Mouse (Mus musculus) limb, embryonic 12.5 days (tissue): ENCODE measurements around the gene Gm20683. TPM values are rescaled to one million over a fixed set of nuclear protein-coding genes. Genes with fewer than 3 reads are reported as not detected.

Experiments used
- ATAC-seq: fragments of 200-750 bp; cut with Nextera tagmentation; 2 replicates; pipeline ENCODE4 v1.8.0; 2017; ENCODE audit warnings: low read depth, moderate TSS enrichment; ENCODE audit not compliant: insufficient number of reproducible peaks, insufficient read depth, low FRiP score, low TSS enrichment
- H3K27ac ChIP-seq: fragments of 300-500 bp; sonication (generic); 2 replicates; pipeline ENCODE4 v1.5.1; 2016; ENCODE audit warnings: mild to moderate bottlenecking, moderate library complexity
- H3K27me3 ChIP-seq: fragments of 300-500 bp; sonication (generic); 2 replicates; pipeline ENCODE4 v1.6.1; 2016; ENCODE audit warnings: mild to moderate bottlenecking, moderate library complexity
- H3K36me3 ChIP-seq: fragments of 300-500 bp; sonication (generic); 2 replicates; pipeline ENCODE4 v1.6.1; 2016; ENCODE audit warnings: mild to moderate bottlenecking, moderate library complexity
- H3K4me1 ChIP-seq: fragments of 300-500 bp; sonication (generic); replicated peaks from 2 replicates; pipeline ENCODE4 v1.6.1; 2016
- H3K4me2 ChIP-seq: fragments of 300-500 bp; sonication (generic); 2 replicates; pipeline ENCODE4 v1.6.1; 2016; ENCODE audit warnings: mild to moderate bottlenecking, moderate library complexity
- H3K4me3 ChIP-seq: fragments of 300-500 bp; sonication (generic); replicated peaks from 2 replicates; pipeline ENCODE4 v1.5.1; 2016; ENCODE audit warnings: mild to moderate bottlenecking
- H3K9ac ChIP-seq: fragments of 300-500 bp; sonication (generic); replicated peaks from 2 replicates; pipeline ENCODE4 v1.6.1; 2016; ENCODE audit warnings: mild to moderate bottlenecking, moderate library complexity
- H3K9me3 ChIP-seq: fragments of 300-500 bp; sonication (generic); 2 replicates; pipeline ENCODE4 v1.6.1; 2016; ENCODE audit warnings: mild to moderate bottlenecking, moderate library complexity
- WGBS: fragments of 180-500 bp; shearing (Covaris S2); methylation state at CpG from one replicate; pipeline ENCODE4 v1.1.7; 2016; 5-methylcytosine and 5-hydroxymethylcytosine counted together
- polyA plus RNA-seq: library from polyadenylated mRNA; unstranded; fragments of >200 nt; fragmentation: Nextera tagmentation; extraction: Ambion mirVana; gene quantifications from 2 replicates; pipeline ENCODE4 v1.2.1, GENCODE M21; 2016

Gene Gm20683
- polyA plus RNA-seq, 1 experiment from 2014 or later: 1.6 TPM

- peaks cover 40% of the 10 kb centered on the region for H3K4me1 ChIP-seq
- no peaks in the 10 kb centered on the region for H3K9me3 ChIP-seq
- H3K27ac ChIP-seq: no peak overlapping the region
- H3K36me3 ChIP-seq: peaks cover 55% of the 10 kb centered on the region
- no peak for ATAC-seq
- no peak overlapping the region for H3K9ac ChIP-seq
- H3K4me3 ChIP-seq: no peak overlapping the region
- no peak overlapping the region for H3K4me2 ChIP-seq
- 79% methylated on average over 8 of the region's 8 CpGs for WGBS
- no peaks in the 10 kb centered on the region for H3K27me3 ChIP-seq
Observed at GRCm38 (mm10) chr17:25879750-25880149, 38.2 kb upstream of the Gm20683 start.

DNA sequence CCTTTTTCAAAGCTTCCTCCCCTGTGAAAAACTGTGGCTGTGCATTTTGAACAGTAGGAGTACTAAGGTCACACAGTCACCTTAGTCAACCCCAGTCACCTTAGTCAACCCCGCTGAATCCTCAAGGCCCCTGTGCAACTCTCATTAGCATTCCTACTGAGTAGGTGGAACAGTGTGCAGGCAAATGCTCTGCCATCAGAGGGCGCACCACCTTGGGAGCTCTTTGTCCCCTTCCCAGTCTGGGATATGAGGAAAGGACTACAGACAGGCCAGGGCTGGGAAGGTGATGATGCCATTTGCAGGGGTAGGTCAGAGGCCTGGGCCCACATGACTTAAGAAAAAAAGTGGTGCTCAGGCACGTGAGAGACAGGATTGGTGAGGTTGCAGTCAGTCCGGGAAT lies 37.7 kb upstream of the Gm20683 start:
- H3K36me3 ChIP-seq: peaks cover 50% of the 10 kb centered on the region
- no peak for ATAC-seq

GRCm38 (mm10) chr17:25878611-25879180 lies 37.1 kb upstream of the Gm20683 start:
- peaks cover 45% of the 10 kb centered on the region for H3K4me1 ChIP-seq
- no peak for ATAC-seq
- no peak overlapping the region for H3K4me3 ChIP-seq
- WGBS: 92% methylated on average over 19 of the region's 19 CpGs
- no peak overlapping the region for H3K4me2 ChIP-seq
- H3K27ac ChIP-seq: no peak overlapping the region
- no peak overlapping the region for H3K9ac ChIP-seq
- no peaks in the 10 kb centered on the region for H3K9me3 ChIP-seq
- no peaks in the 10 kb centered on the region for H3K27me3 ChIP-seq
- H3K36me3 ChIP-seq: peaks cover 44% of the 10 kb centered on the region

More for the DNA sequence above, 37.7 kb upstream of the Gm20683 start:
- Histone ChIP-seq H3K4me2 (no peak overlapping the region), H3K27me3 (no peaks in the 10 kb centered on the region), H3K4me1 (peaks cover 40% of the 10 kb centered on the region), H3K9me3 (no peaks in the 10 kb centered on the region), H3K4me3 (no peak overlapping the region), H3K9ac (no peak overlapping the region), H3K27ac (no peak overlapping the region)
- 50% methylated on average over 4 of the region's 4 CpGs for WGBS

DNA sequence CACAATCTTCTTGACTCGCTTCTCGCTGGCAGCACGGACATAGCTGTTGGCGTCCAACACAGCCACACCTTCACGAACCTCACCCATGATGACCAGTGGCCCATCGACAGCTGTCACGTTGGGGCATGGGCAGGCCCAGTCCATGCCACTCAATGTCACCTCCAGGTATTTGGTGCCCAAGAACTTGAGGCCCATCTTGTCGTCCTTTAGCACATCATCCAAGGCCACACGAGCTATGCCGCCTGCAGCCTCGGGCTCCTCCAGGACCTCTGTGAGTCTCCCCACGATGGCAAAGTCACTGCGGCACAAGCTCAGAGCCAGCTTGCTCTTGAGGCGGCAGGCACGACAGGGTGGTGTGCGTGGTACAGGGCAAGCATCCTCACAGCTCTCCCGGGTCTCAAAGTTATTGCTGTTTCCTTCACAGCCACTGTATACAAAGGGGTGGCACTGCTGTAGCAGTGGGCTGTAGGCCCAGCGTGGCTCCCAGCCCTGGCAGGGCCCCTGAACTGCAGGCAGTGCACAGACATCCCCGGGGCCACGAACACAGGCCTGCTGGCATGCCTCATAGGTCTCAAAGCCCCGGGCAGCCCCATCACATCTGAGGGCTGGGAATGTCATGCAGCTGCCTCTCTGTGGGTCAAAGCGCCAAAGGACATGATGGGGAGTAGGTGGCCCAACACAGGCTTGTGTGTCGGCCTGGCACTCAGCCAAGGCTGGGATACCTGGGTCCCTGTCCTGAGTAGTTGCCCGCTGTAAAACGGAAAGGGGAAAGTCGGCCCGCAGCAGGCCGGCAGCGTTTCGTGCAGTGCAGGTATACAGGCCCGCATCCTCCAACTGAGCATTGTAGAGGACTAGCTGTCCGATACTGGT lies 36.4 kb upstream of the Gm20683 start:
- Histone ChIP-seq H3K9me3 (no peaks in the 10 kb centered on the region), H3K4me2 (no peak overlapping the region), H3K36me3 (peaks cover 37% of the 10 kb centered on the region), H3K4me3 (no peak overlapping the region), H3K27ac (no peak overlapping the region), H3K9ac (no peak overlapping the region), H3K27me3 (no peaks in the 10 kb centered on the region), H3K4me1 (peaks cover 45% of the 10 kb centered on the region)
- WGBS: 95% methylated on average over 32 of the region's 32 CpGs
- no peak for ATAC-seq

GRCm38 (mm10) chr17:25877025-25877424 lies 35.5 kb upstream of the Gm20683 start:
- Histone ChIP-seq H3K4me3 (no peak overlapping the region), H3K27ac (no peak overlapping the region), H3K9ac (no peak overlapping the region), H3K4me1 (peaks cover 41% of the 10 kb centered on the region), H3K4me2 (0 out of 2 replicates have a peak overlapping the region, but pooled peaks have one; percentile 89), H3K36me3 (peaks cover 28% of the 10 kb centered on the region), H3K27me3 (no peaks in the 10 kb centered on the region), H3K9me3 (no peaks in the 10 kb centered on the region)
- 95% methylated on average over 3 of the region's 3 CpGs for WGBS
- ATAC-seq: no peak

DNA sequence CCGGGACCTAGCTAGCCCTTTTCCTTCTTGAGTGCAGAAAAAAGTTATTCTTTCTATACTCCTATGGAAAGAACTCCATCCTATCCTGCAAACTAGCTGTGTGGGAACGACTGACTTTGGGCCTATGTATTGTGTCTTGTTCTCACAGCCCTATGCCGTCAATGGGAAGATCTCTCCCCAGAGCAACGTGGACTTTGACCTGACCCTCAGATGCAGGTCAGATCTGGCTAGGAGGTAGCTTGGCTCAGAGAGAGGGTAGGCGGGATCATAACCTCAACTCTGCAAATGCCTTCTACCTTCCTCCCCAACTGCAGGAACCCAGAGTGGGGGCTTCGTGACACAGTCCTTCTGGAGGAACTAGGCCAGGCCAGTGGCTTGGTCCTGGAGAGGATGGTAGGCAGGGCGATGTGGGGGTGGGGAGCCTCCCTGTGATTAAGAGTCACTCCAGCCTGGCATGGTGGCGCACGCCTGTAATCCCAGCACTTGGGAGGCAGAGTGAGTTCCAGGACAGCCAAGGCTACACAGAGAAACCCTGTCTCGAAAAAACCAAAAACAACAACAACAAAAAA lies 34.9 kb upstream of the Gm20683 start:
- peak overlapping the region; percentile 80 for H3K4me3 ChIP-seq
- no peak overlapping the region for H3K27ac ChIP-seq
- peak overlapping the region; percentile 73 for H3K9ac ChIP-seq
- H3K36me3 ChIP-seq: peaks cover 23% of the 10 kb centered on the region
- no peaks in the 10 kb centered on the region for H3K9me3 ChIP-seq
- WGBS: 66% methylated on average over 10 of the region's 10 CpGs
- ATAC-seq: no peak
- H3K27me3 ChIP-seq: no peaks in the 10 kb centered on the region
- peaks cover 36% of the 10 kb centered on the region for H3K4me1 ChIP-seq
- H3K4me2 ChIP-seq: peak overlapping the region; percentile 89

DNA sequence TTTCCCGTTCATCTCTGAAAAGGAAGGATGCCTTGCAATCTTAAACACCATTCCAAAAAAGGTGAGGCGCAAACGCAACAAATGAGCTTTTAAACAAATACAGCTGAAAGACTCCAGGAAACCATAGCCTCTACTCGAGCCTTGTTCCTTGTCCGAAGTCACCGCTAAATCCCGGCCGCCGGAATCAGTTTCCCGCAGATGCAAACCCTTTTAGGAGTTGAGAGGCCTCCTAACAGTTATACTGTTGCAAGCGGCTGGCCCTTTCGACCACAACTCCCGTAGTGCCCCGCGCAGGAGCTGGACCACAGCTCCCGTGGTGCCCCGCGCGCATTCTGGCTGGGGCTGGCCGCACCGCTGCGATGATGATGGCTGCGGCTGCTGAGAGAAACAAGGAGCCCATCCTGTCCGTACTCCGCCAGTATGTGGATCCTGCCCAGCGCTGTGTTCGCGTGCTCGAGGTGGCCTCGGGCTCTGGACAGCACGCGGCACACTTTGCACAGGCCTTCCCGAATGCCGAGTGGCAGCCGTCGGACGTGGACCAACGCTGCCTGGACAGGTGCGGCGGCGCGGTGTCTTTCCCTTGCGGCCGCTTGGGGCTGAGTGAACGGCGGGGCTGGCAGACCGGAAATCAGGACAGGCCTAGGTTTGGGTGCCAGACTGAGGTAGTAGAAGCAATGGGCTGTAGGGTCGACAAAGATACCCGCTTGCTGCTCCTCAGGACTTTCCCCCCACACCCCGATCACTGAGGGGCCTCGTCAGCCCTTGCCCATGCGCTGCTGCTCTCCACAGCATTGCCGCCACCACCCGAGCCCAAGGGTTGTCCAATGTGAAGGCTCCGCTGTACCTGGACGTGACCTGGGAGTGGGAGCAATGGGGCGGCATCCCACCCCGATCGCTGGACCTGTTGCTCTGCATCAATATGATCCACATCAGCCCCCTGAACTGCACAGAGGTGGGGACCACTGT lies 33.9 kb upstream of the Gm20683 start:
- no peaks in the 10 kb centered on the region for H3K27me3 ChIP-seq
- ATAC-seq: peak; percentile 87
- peak overlapping the region; percentile 93 for H3K27ac ChIP-seq
- H3K4me2 ChIP-seq: peak overlapping the region; percentile 89
- H3K4me3 ChIP-seq: peak overlapping the region; percentile 80
- peak overlapping the region; percentile 73 for H3K9ac ChIP-seq
- 1% methylated on average over 59 of the region's 59 CpGs for WGBS
- H3K4me1 ChIP-seq: peaks cover 26% of the 10 kb centered on the region
- no peaks in the 10 kb centered on the region for H3K9me3 ChIP-seq
- H3K36me3 ChIP-seq: peaks cover 23% of the 10 kb centered on the region

DNA sequence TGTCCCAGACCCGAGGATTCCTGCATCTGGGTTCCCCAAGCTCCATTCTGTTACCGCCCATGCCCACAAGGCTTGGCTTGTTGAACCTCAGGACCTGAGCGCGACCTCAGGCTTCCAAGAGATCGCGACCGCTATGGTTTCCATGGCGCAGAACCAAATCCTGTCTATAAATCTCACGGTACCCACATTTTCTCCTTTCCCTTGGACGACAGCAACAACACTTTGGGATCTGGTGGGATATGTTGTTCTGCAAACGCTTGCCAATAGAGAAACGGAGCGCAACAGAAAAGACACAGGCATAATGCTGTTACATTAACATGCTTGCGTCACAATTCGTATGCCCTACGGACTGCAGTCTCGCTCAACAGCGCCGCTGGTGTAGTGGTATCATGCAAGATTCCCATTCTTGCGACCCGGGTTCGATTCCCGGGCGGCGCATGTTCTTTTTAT lies 33.2 kb upstream of the Gm20683 start, which contains the start of gene Mettl26:
Gene Mettl26 (plus strand): TSS at position 354 of the 450 bp plus-strand sequence.
- H3K27me3 ChIP-seq: no peaks in the 10 kb centered on the region
- peak within 1 kb of the TSS; percentile 93 for H3K27ac ChIP-seq
- peak; percentile 53; the same call in 1 of the 2 replicates for ATAC-seq
- H3K36me3 ChIP-seq: peaks cover 22% of the 10 kb centered on the region
- H3K9ac ChIP-seq: peak within 1 kb of the TSS; percentile 73
- peak within 1 kb of the TSS; percentile 89 for H3K4me2 ChIP-seq
- peak within 1 kb of the TSS; percentile 80 for H3K4me3 ChIP-seq
- peaks cover 21% of the 10 kb centered on the region for H3K4me1 ChIP-seq
- WGBS: under 1% methylated on average over 25 of the region's 25 CpGs
- H3K9me3 ChIP-seq: no peaks in the 10 kb centered on the region

- no peak for ATAC-seq
- Histone ChIP-seq H3K4me3 (peak overlapping the region; percentile 80), H3K9me3 (no peaks in the 10 kb centered on the region), H3K9ac (peak overlapping the region; percentile 46), H3K4me1 (peaks cover 21% of the 10 kb centered on the region), H3K27me3 (no peaks in the 10 kb centered on the region), H3K4me2 (peak overlapping the region; percentile 89), H3K27ac (peak overlapping the region; percentile 93), H3K36me3 (peaks cover 17% of the 10 kb centered on the region)
- WGBS: 8% methylated on average over 14 of the region's 14 CpGs
Observed at GRCm38 (mm10) chr17:25874148-25874720, 32.7 kb upstream of the Gm20683 start.

DNA sequence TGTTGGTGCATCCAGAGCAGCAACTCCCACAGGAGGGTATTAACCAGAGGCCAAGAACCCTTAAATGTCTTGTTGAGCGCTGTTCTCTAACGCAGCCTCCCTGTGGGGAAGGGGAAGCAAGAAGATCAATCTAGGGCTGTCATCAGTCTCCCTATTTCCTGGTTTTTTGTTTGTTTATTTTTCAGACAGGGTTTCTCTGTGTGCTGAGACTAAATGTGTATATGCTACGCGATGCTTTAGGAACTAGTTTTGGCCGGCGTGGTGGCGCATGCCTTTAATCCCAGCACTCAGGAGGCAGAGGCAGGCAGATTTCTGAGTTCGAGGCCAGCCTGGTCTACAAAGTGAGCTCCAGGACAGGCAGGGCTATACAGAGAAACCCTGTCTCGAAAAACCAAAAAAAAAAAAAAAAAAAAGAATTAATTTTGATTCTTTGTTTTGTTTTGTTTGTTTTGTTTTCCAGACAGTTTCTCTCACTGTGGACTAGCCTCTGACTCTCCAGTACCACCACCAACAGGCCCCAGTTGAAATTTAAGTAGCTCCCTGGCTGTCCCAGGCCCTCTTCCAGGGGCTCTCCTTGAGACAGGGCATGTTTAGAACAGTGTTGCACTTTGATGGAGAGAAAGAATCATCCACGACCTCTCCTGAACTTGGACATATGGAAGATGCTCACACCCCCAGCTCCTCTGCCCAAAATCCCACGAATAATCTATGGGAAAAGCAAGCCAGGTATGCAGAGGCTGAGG lies 32.0 kb upstream of the Gm20683 start:
- H3K9me3 ChIP-seq: no peaks in the 10 kb centered on the region
- peaks cover 10% of the 10 kb centered on the region for H3K36me3 ChIP-seq
- no peak overlapping the region for H3K27ac ChIP-seq
- H3K4me3 ChIP-seq: peak overlapping the region; percentile 80
- no peak for ATAC-seq
- peak overlapping the region; percentile 46; the same call in 1 of the 2 replicates for H3K9ac ChIP-seq
- H3K27me3 ChIP-seq: no peaks in the 10 kb centered on the region
- H3K4me1 ChIP-seq: peaks cover 26% of the 10 kb centered on the region
- H3K4me2 ChIP-seq: peak overlapping the region; percentile 89
- 81% methylated on average over 10 of the region's 11 CpGs for WGBS
